Mouse (Mus musculus): ENCODE data around the gene Sae1. TPM values are rescaled to one million over a fixed set of nuclear protein-coding genes. Genes with fewer than 3 reads are reported as not detected.

The Sae1 gene
- total and polyA plus RNA-seq, 2 experiments from 2014 or later: 122 to 211 TPM

DNA sequence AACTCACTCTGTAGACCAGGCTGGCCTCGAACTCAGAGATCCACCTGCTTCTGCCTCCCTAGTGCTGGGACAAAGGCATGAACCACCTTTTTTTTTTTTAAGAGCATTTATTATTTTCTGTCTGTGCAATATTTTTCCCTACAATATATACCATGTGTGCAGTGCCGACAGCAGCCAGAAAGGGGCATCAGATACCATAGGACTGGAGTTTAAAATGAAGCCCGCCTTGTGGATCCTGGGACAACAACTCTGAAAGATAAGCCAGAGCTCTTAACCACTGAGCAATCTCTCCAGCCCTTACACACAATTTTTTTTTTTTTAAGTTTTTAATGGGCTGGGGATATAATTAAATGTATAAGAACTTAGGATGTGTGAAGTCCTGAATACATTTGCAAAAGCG, 93.3 kb downstream of the Sae1 start:
- DNase-seq (peak; percentile 73), ATAC-seq (peak; percentile 56)
- 22% methylated on average over 4 of the region's 4 CpGs for WGBS
- no peak for TF ChIP-seq CTCF (IDR thresholded peaks at IDR 0.05; ENCODE audit: low read depth)
- Histone ChIP-seq H3K27me3 (ENCODE audit: insufficient read depth, low read length) (no peaks in the 10 kb centered on the region), H3K27ac (ENCODE audit: low read depth, low read length) (no peak overlapping the region), H3K9ac (no peak overlapping the region), H3K9me3 (ENCODE audit: low read length) (no peaks in the 10 kb centered on the region), H3K4me1 (ENCODE audit: insufficient read depth) (peaks cover 11% of the 10 kb centered on the region; the same call in 1 of the 2 replicates), H3K36me3 (ENCODE audit: insufficient read depth) (no peaks in the 10 kb centered on the region), H3K4me2 (ENCODE audit: low read depth) (peak overlapping the region; percentile 88; the same call in 1 of the 2 replicates), H3K4me3 (ENCODE audit: low read depth, low read length) (no peak overlapping the region)

- no peak for ATAC-seq
- peaks cover 6% of the 10 kb centered on the region for H3K36me3 ChIP-seq (ENCODE audit: insufficient read depth)
- H3K27ac ChIP-seq (ENCODE audit: low read depth, low read length): no peak overlapping the region
- H3K4me3 ChIP-seq (ENCODE audit: low read depth, low read length): no peak overlapping the region
- no peak for DNase-seq
- no peaks in the 10 kb centered on the region for H3K9me3 ChIP-seq (ENCODE audit: low read length)
- no peak overlapping the region for H3K9ac ChIP-seq
- 82% methylated on average over 1 of the region's 1 CpGs for WGBS
- no peaks in the 10 kb centered on the region for H3K27me3 ChIP-seq (ENCODE audit: insufficient read depth, low read length)
- TF ChIP-seq CTCF (IDR thresholded peaks at IDR 0.05; ENCODE audit: low read depth): no peak
- peaks cover 3% of the 10 kb centered on the region for H3K4me1 ChIP-seq (ENCODE audit: insufficient read depth)
- H3K4me2 ChIP-seq (ENCODE audit: low read depth): no peak overlapping the region
Measured at GRCm38 (mm10) chr7:16287791-16288190, 99.8 kb downstream of the Sae1 start.

GRCm38 (mm10) chr7:16287016-16287415, 100.6 kb downstream of the Sae1 start:
- ATAC-seq: no peak
- H3K4me2 ChIP-seq (ENCODE audit: low read depth): peak overlapping the region; percentile 51
- peaks cover 3% of the 10 kb centered on the region for H3K4me1 ChIP-seq (ENCODE audit: insufficient read depth)
- no peaks in the 10 kb centered on the region for H3K9me3 ChIP-seq (ENCODE audit: low read length)
- no peak for TF ChIP-seq CTCF (IDR thresholded peaks at IDR 0.05; ENCODE audit: low read depth)
- peak overlapping the region; percentile 59 for H3K4me3 ChIP-seq (ENCODE audit: low read depth, low read length)
- H3K36me3 ChIP-seq (ENCODE audit: insufficient read depth): peaks cover 14% of the 10 kb centered on the region
- 94% methylated on average over 2 of the region's 2 CpGs for WGBS
- no peak for DNase-seq
- H3K9ac ChIP-seq: peak overlapping the region; percentile 62
- H3K27ac ChIP-seq (ENCODE audit: low read depth, low read length): peak overlapping the region; percentile 90
- H3K27me3 ChIP-seq (ENCODE audit: insufficient read depth, low read length): no peaks in the 10 kb centered on the region

GRCm38 (mm10) chr7:16286026-16286961, 101.3 kb downstream of the Sae1 start, which contains the start of gene Ccdc9:
TSS of gene Ccdc9 (minus strand) at chr7:16286795.
- DNase-seq: peak; percentile 98
- peak within 1 kb of the TSS; percentile 51 for H3K4me2 ChIP-seq (ENCODE audit: low read depth)
- peak within 1 kb of the TSS; percentile 62 for H3K9ac ChIP-seq
- peaks cover 21% of the 10 kb centered on the region for H3K36me3 ChIP-seq (ENCODE audit: insufficient read depth)
- peaks cover 3% of the 10 kb centered on the region for H3K4me1 ChIP-seq (ENCODE audit: insufficient read depth)
- no peaks in the 10 kb centered on the region for H3K27me3 ChIP-seq (ENCODE audit: insufficient read depth, low read length)
- peak; percentile 95 for ATAC-seq
- H3K4me3 ChIP-seq (ENCODE audit: low read depth, low read length): peak within 1 kb of the TSS; percentile 59
- H3K9me3 ChIP-seq (ENCODE audit: low read length): no peaks in the 10 kb centered on the region
- H3K27ac ChIP-seq (ENCODE audit: low read depth, low read length): peak within 1 kb of the TSS; percentile 90
- no peak for TF ChIP-seq CTCF (IDR thresholded peaks at IDR 0.05; ENCODE audit: low read depth)
- under 1% methylated on average over 69 of the region's 70 CpGs for WGBS

DNA sequence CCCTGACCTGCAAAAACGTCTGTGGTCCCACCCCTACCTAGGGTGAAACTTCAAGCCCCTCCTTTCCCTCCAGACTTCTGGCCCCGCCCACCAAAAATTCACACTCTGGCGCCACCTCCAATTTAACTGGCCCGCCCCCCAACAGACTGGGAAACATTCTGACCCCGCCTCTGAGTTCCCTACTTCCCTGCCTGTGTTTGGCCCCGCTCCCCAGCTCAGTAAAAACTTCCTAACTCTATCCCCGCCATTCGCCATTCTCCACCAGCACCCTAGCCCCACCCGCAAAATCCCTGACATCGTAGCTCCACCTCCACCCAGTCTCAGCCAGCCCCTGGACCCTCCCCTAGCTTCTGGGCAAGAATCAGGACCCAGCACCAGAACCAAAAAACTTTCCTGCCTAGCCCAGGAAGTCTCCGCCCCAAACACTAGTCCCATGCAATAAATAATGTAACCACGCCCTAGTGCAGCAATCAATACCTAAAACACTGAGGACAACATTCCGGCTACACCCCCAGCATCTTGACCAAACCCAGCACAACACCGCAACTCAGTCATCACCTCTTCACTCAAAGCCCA, 102.1 kb downstream of the Sae1 start:
- H3K27ac ChIP-seq (ENCODE audit: low read depth, low read length): 0 out of 2 replicates have a peak overlapping the region, but pooled peaks have one; percentile 35
- ATAC-seq (peak; percentile 5; the same call in 1 of the 2 replicates), DNase-seq (no peak)
- H3K4me2 ChIP-seq (ENCODE audit: low read depth): peak overlapping the region; percentile 51
- H3K36me3 ChIP-seq (ENCODE audit: insufficient read depth): peaks cover 29% of the 10 kb centered on the region
- 5% methylated on average over 14 of the region's 14 CpGs for WGBS
- no peaks in the 10 kb centered on the region for H3K9me3 ChIP-seq (ENCODE audit: low read length)
- H3K27me3 ChIP-seq (ENCODE audit: insufficient read depth, low read length): no peaks in the 10 kb centered on the region
- H3K4me3 ChIP-seq (ENCODE audit: low read depth, low read length): peak overlapping the region; percentile 59
- H3K9ac ChIP-seq: no peak overlapping the region
- H3K4me1 ChIP-seq (ENCODE audit: insufficient read depth): peaks cover 3% of the 10 kb centered on the region
- no peak for TF ChIP-seq CTCF (IDR thresholded peaks at IDR 0.05; ENCODE audit: low read depth)

- H3K4me3 ChIP-seq (ENCODE audit: low read depth, low read length): no peak overlapping the region
- H3K4me1 ChIP-seq (ENCODE audit: insufficient read depth): peaks cover 3% of the 10 kb centered on the region
- H3K36me3 ChIP-seq (ENCODE audit: insufficient read depth): peaks cover 35% of the 10 kb centered on the region
- H3K27me3 ChIP-seq (ENCODE audit: insufficient read depth, low read length): no peaks in the 10 kb centered on the region
- ATAC-seq: no peak
- H3K9me3 ChIP-seq (ENCODE audit: low read length): no peaks in the 10 kb centered on the region
- no peak for DNase-seq
- no peak overlapping the region for H3K9ac ChIP-seq
- H3K27ac ChIP-seq (ENCODE audit: low read depth, low read length): no peak overlapping the region
- TF ChIP-seq CTCF (IDR thresholded peaks at IDR 0.05; ENCODE audit: low read depth): no peak
- WGBS: 78% methylated on average over 9 of the region's 9 CpGs
- peak overlapping the region; percentile 51 for H3K4me2 ChIP-seq (ENCODE audit: low read depth)
Measured at GRCm38 (mm10) chr7:16284904-16285303, 102.7 kb downstream of the Sae1 start.

- ATAC-seq (no peak), DNase-seq (no peak)
- Histone ChIP-seq H3K36me3 (ENCODE audit: insufficient read depth) (peaks cover 37% of the 10 kb centered on the region), H3K4me1 (ENCODE audit: insufficient read depth) (peaks cover 3% of the 10 kb centered on the region), H3K4me2 (ENCODE audit: low read depth) (no peak overlapping the region), H3K4me3 (ENCODE audit: low read depth, low read length) (no peak overlapping the region), H3K9me3 (ENCODE audit: low read length) (no peaks in the 10 kb centered on the region), H3K27me3 (ENCODE audit: insufficient read depth, low read length) (no peaks in the 10 kb centered on the region), H3K27ac (ENCODE audit: low read depth, low read length) (no peak overlapping the region), H3K9ac (no peak overlapping the region)
- no peak for TF ChIP-seq CTCF (IDR thresholded peaks at IDR 0.05; ENCODE audit: low read depth)
- 94% methylated on average over 8 of the region's 8 CpGs for WGBS
Measured at GRCm38 (mm10) chr7:16284001-16284400, 103.6 kb downstream of the Sae1 start.
